Mouse (Mus musculus) G1E (cell line): ENCODE results near the gene Gm4778. TPM values are rescaled to one million over a fixed set of nuclear protein-coding genes. Genes with fewer than 3 reads are reported as not detected.
A peak's percentile ranks its signal among the peaks of the same experiment; 100 is the strongest.

Source experiments
- ATAC-seq: 2 replicates; pipeline ENCODE4 v1.8.0; 2016; ENCODE audit warnings: mild to moderate bottlenecking; ENCODE audit not compliant: insufficient number of reproducible peaks, poor library complexity, low FRiP score, severe bottlenecking; ENCODE audit errors: extremely low read depth
- DNase-seq: peaks from one replicate; pipeline ENCODE4 v3.0.0; 2012; ENCODE audit warnings: low spot score
- H3K27me3 ChIP-seq: 2 replicates; pipeline ENCODE4 v1.6.1; 2012; ENCODE audit warnings: mild to moderate bottlenecking, low read length, inconsistent platforms; ENCODE audit not compliant: insufficient read depth
- H3K36me3 ChIP-seq: replicated peaks from 2 replicates; pipeline ENCODE3; 2012; ENCODE audit warnings: mild to moderate bottlenecking, inconsistent platforms
- H3K4me1 ChIP-seq: 2 replicates; pipeline ENCODE4 v1.6.1; 2012; ENCODE audit warnings: low read depth, low read length, inconsistent platforms, mixed read lengths; ENCODE audit not compliant: insufficient read depth
- H3K4me3 ChIP-seq: 2 replicates; pipeline ENCODE4 v1.5.1; 2012; ENCODE audit warnings: low read depth, mild to moderate bottlenecking, inconsistent platforms, low read length, moderate library complexity, mixed read lengths
- H3K9me3 ChIP-seq: replicated peaks from 2 replicates; pipeline ENCODE4 v1.6.1; 2012; ENCODE audit warnings: inconsistent platforms
- CTCF ChIP-seq: IDR thresholded peaks from 2 replicates; pipeline ENCODE4 v1.5.1; 2012; ENCODE audit warnings: low read depth, low read length, inconsistent platforms, mixed read lengths
- GATA1 ChIP-seq: IDR thresholded peaks from 2 replicates; pipeline ENCODE4 v1.6.1; 2012; ENCODE audit warnings: borderline replicate concordance, low read length, inconsistent platforms, mixed read lengths
- GATA2 ChIP-seq: IDR thresholded peaks from 2 replicates; pipeline ENCODE4 v1.6.1; 2012; ENCODE audit warnings: low read depth, low read length, inconsistent platforms, borderline replicate concordance
- POLR2AphosphoS5 ChIP-seq: IDR thresholded peaks from 2 replicates; pipeline ENCODE4 v1.6.1; 2012; ENCODE audit warnings: low read depth, low read length, inconsistent platforms; ENCODE audit not compliant: insufficient replicate concordance
- TAL1 ChIP-seq: conservative IDR thresholded peaks from 2 replicates; pipeline ENCODE4 v1.6.1; 2012; ENCODE audit warnings: low read depth, low read length, inconsistent platforms, mixed read lengths
- polyA plus RNA-seq: library from polyadenylated mRNA; stranded (reverse); fragments of >175 nt; gene quantifications from 2 replicates; pipeline ENCODE4 v1.2.3, GENCODE M21; 2012
- total RNA-seq, 2 experiments: library from RNA; stranded (forward) in 1 of 2; stranded (reverse) in 1 of 2; fragments of 200-1000 nt in 1 of 2; fragments of >200 nt in 1 of 2; fragmentation: Nextera tagmentation in 1 of 2; gene quantifications; 2 replicates each; pipeline ENCODE4 v1.2.3; 2014 to 2017

Gm4778 gene
- total and polyA plus RNA-seq, 3 experiments, result not detected

GRCm38 (mm10) chr3:94310491-94310890 lies 46.7 kb downstream of the Gm4778 start:
- DNase-seq, result no peak
- TF ChIP-seq TAL1 (no peak), GATA1 (no peak), POLR2AphosphoS5 (no peak), CTCF (no peak), GATA2 (no peak)

DNA sequence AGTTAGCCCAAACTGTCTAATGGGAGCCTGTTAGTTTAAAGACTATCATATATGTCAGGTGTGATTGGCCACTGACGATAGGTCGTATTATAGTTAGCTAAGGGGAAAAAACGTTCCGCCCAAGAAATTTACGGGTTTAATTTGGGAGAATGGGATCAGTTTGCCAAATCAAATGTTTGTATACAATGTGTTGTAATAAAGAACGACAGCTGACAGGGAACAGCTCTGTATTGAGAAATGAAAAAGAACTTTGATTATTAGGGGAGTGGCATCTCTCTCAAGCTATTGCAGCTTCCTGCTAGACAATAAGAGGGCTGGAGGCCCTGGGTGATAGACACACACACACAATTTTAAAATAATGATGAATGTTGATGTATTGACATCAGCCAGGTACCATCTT lies 47.1 kb downstream of the Gm4778 start:
- Histone ChIP-seq H3K4me3 (no peak overlapping the region), H3K36me3 (no peaks in the 10 kb centered on the region), H3K27me3 (no peaks in the 10 kb centered on the region), H3K4me1 (peaks cover 25% of the 10 kb centered on the region), H3K9me3 (no peaks in the 10 kb centered on the region)
- no peak for TF ChIP-seq GATA1
- no peak for TF ChIP-seq GATA2
- no peak for TF ChIP-seq TAL1
- TF ChIP-seq POLR2AphosphoS5, result no peak
- no peak for TF ChIP-seq CTCF
- DNase-seq, result no peak
- no peak for ATAC-seq

More at GRCm38 (mm10) chr3:94310491-94310890, 46.7 kb downstream of the Gm4778 start:
- no peaks in the 10 kb centered on the region for H3K9me3 ChIP-seq
- H3K4me3 ChIP-seq, result peak overlapping the region; percentile 75
- H3K27me3 ChIP-seq, result no peaks in the 10 kb centered on the region
- no peaks in the 10 kb centered on the region for H3K36me3 ChIP-seq
- peaks cover 27% of the 10 kb centered on the region for H3K4me1 ChIP-seq
- no peak for ATAC-seq

DNA sequence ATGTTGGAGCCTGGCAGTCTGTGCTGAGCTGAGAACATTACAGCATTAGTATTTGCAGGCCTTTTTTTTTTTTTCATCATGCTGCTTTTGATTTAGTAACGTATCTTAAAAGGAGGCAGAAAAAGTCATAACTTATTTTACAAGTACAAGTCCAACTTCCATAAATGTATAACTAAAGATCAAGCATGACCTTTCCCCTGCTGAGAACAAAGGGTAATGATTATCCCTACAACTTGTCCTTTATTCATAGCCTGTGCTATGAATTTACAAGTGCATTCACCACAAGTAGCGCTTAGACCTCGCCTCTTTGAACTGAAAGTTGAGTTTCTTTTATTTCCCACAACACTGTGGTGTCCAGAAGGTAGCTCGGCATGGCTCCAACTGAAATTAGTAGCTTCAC lies 47.5 kb downstream of the Gm4778 start:
- H3K4me1 ChIP-seq, result peaks cover 25% of the 10 kb centered on the region
- H3K4me3 ChIP-seq, result no peak overlapping the region
- no peaks in the 10 kb centered on the region for H3K36me3 ChIP-seq
- no peaks in the 10 kb centered on the region for H3K27me3 ChIP-seq
- no peak for TF ChIP-seq GATA1
- no peak for TF ChIP-seq GATA2
- no peak for TF ChIP-seq TAL1
- TF ChIP-seq CTCF, result no peak
- no peak for TF ChIP-seq POLR2AphosphoS5
- ATAC-seq, result no peak
- H3K9me3 ChIP-seq, result no peaks in the 10 kb centered on the region
- no peak for DNase-seq

Other genes starting within 250 kb of the Gm4778 start
- not detected in 2 replicates for gene Gm9125, start 209.2 kb upstream of the Gm4778 start, total RNA-seq (2014; fragmentation: Nextera tagmentation)
- gene Gm9125, start 209.2 kb upstream of the Gm4778 start, total RNA-seq (2017), result 0.17 and 0.27 TPM in 2 replicates
- not detected in 2 replicates for gene Gm9125, start 209.2 kb upstream of the Gm4778 start, polyA plus RNA-seq
- gene Gm10697, start 191.4 kb upstream of the Gm4778 start, total RNA-seq (2014; fragmentation: Nextera tagmentation), result not detected in 2 replicates
- not detected in 2 replicates for gene Gm10697, start 191.4 kb upstream of the Gm4778 start, total RNA-seq (2017)
- gene Gm10697, start 191.4 kb upstream of the Gm4778 start, polyA plus RNA-seq, result not detected in 2 replicates
- gene Gm10696, start 85.8 kb upstream of the Gm4778 start, total RNA-seq (2014; fragmentation: Nextera tagmentation), result not detected in 2 replicates
- gene Gm10696, start 85.8 kb upstream of the Gm4778 start, total RNA-seq (2017), result not detected in 2 replicates
- not detected in 2 replicates for gene Gm10696, start 85.8 kb upstream of the Gm4778 start, polyA plus RNA-seq
- not detected in 2 replicates for gene Gm5286, start 67.3 kb upstream of the Gm4778 start, total RNA-seq (2014; fragmentation: Nextera tagmentation)
- gene Gm5286, start 67.3 kb upstream of the Gm4778 start, total RNA-seq (2017), result 0.35 TPM in 1 of 2 replicates, not detected in the other
- not detected in 2 replicates for gene Gm5286, start 67.3 kb upstream of the Gm4778 start, polyA plus RNA-seq
- 12.5 and 13.2 TPM in 2 replicates for gene Them4, start 46.1 kb downstream of the Gm4778 start, total RNA-seq (2014; fragmentation: Nextera tagmentation)
- 7.6 and 7.7 TPM in 2 replicates for gene Them4, start 46.1 kb downstream of the Gm4778 start, total RNA-seq (2017)
- gene Them4, start 46.1 kb downstream of the Gm4778 start, polyA plus RNA-seq, result 0.44 and 1.3 TPM in 2 replicates
- gene Them5, start 78.1 kb downstream of the Gm4778 start, total RNA-seq (2014; fragmentation: Nextera tagmentation), result not detected in 2 replicates
- 0.11 and 0.12 TPM in 2 replicates for gene Them5, start 78.1 kb downstream of the Gm4778 start, total RNA-seq (2017)
- not detected in 2 replicates for gene Them5, start 78.1 kb downstream of the Gm4778 start, polyA plus RNA-seq
- not detected in 2 replicates for gene C2cd4d, start 98.4 kb downstream of the Gm4778 start, total RNA-seq (2014; fragmentation: Nextera tagmentation)
- gene C2cd4d, start 98.4 kb downstream of the Gm4778 start, total RNA-seq (2017), result 0.11 TPM in 1 of 2 replicates, not detected in the other
- gene C2cd4d, start 98.4 kb downstream of the Gm4778 start, polyA plus RNA-seq, result not detected in 2 replicates
- gene Rorc, start 108.8 kb downstream of the Gm4778 start, total RNA-seq (2014; fragmentation: Nextera tagmentation), result not detected in 2 replicates
- gene Rorc, start 108.8 kb downstream of the Gm4778 start, total RNA-seq (2017), result 0.12 TPM in 1 of 2 replicates, not detected in the other
- gene Rorc, start 108.8 kb downstream of the Gm4778 start, polyA plus RNA-seq, result not detected in 2 replicates
- gene Lingo4, start 134.5 kb downstream of the Gm4778 start, total RNA-seq (2014; fragmentation: Nextera tagmentation), result not detected in 2 replicates
- gene Lingo4, start 134.5 kb downstream of the Gm4778 start, total RNA-seq (2017), result 0.05 and 0.06 TPM in 2 replicates
- gene Lingo4, start 134.5 kb downstream of the Gm4778 start, polyA plus RNA-seq, result not detected in 2 replicates
- not detected in 2 replicates for gene Tdrkh, start 149.2 kb downstream of the Gm4778 start, total RNA-seq (2014; fragmentation: Nextera tagmentation)
- gene Tdrkh, start 149.2 kb downstream of the Gm4778 start, total RNA-seq (2017), result 0.12 and 0.22 TPM in 2 replicates
- not detected in 2 replicates for gene Tdrkh, start 149.2 kb downstream of the Gm4778 start, polyA plus RNA-seq
- 62.2 and 67.1 TPM in 2 replicates for gene Mrpl9, start 179.3 kb downstream of the Gm4778 start, total RNA-seq (2014; fragmentation: Nextera tagmentation)
- 105 and 108 TPM in 2 replicates for gene Mrpl9, start 179.3 kb downstream of the Gm4778 start, total RNA-seq (2017)
- 89.5 and 105 TPM in 2 replicates for gene Mrpl9, start 179.3 kb downstream of the Gm4778 start, polyA plus RNA-seq
- gene Oaz3, start 179.9 kb downstream of the Gm4778 start, total RNA-seq (2014; fragmentation: Nextera tagmentation), result not detected in 2 replicates
- 0.17 and 0.49 TPM in 2 replicates for gene Oaz3, start 179.9 kb downstream of the Gm4778 start, total RNA-seq (2017)
- gene Oaz3, start 179.9 kb downstream of the Gm4778 start, polyA plus RNA-seq, result not detected in 2 replicates
- gene Celf3, start 214.3 kb downstream of the Gm4778 start, total RNA-seq (2014; fragmentation: Nextera tagmentation), result not detected in 2 replicates
- 0.17 TPM in 1 of 2 replicates, not detected in the other for gene Celf3, start 214.3 kb downstream of the Gm4778 start, total RNA-seq (2017)
- gene Celf3, start 214.3 kb downstream of the Gm4778 start, polyA plus RNA-seq, result not detected in 2 replicates
- gene Riiad1, start 216.3 kb downstream of the Gm4778 start, total RNA-seq (2014; fragmentation: Nextera tagmentation), result not detected in 2 replicates
- gene Riiad1, start 216.3 kb downstream of the Gm4778 start, total RNA-seq (2017), result not detected in 2 replicates
- not detected in 2 replicates for gene Riiad1, start 216.3 kb downstream of the Gm4778 start, polyA plus RNA-seq